Mouse (Mus musculus) duodenum, adult 2 months (tissue): ENCODE data around the gene Stox1. TPM values are rescaled to one million over a fixed set of nuclear protein-coding genes. Genes with fewer than 3 reads are reported as not detected.

Experiments
- polyA plus RNA-seq: library from polyadenylated mRNA; depleted of rRNA; stranded (reverse); fragments of >200 nt; gene quantifications from 2 replicates; pipeline ENCODE4 v1.2.3, GENCODE M21; 2012; ENCODE audit warnings: low replicate concordance; rRNA removed

Stox1 gene
- polyA plus RNA-seq, result 0.02 TPM in 2 replicates

DNA sequence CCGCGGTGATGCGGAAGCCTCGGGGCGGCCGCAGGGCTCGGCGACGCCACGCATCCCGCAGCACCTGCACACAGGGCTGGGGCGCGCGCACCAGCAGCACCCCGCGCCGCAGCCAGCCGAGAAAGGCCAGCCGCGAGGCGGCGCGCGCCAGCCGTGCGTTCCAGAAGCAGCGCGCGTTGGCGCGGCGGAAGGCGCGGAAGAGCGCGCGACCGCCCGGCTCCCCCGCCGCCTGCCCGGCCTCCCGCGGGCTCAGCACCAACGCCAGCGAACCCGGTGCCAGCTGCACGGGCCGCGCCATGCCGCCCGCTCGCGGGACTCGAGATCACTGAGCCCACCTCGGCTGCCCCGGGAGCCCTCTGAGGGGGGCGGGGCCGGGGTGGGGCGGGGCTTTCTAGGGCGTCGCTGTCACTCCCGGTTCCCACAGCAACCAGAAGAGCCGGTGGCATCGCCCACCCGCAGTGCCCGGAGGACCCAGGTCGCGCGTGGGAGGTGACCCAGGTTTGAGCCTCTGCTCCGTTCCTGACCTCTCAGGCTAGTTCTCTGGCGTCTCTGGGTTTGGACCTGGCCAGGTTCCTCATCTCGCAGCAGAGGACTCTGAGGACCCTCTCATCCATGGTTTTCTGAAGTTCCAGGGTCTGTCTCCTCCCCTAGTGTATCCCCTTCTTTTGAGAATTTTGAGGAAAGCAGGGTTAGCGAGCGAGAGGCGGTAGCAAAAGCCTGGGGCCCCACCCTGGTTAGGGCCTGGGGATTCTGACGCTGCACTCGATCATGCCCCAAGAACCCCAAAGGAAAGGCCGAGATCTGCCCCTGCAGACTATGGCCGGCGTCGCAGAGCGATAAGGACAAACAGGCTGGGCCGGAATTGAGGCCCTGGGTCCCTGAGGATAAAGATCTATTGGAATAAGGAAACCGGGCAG lies at the start of gene Stox1:
Gene Stox1, minus strand, starts transcription at position 358 of the 917 bp plus-strand sequence.

GRCm38 (mm10) chr10:62650881-62651810 lies 74.8 kb downstream of the Stox1 start, which contains the start of gene Ddx50:
Gene Ddx50, minus strand, starts transcription at chr10:62651218.

Other genes with a start within 250 kb of the Stox1 start
- gene Vps26a, start 239.3 kb downstream of the Stox1 start, polyA plus RNA-seq, result 3.2 and 3.8 TPM in 2 replicates
- gene Srgn, start 198.7 kb downstream of the Stox1 start, polyA plus RNA-seq, result 5.9 and 6.0 TPM in 2 replicates
- 10.6 and 11.5 TPM in 2 replicates for gene Kif1bp, start 147.7 kb downstream of the Stox1 start, polyA plus RNA-seq
- 1.4 and 2.7 TPM in 2 replicates for gene Ddx21, start 123.8 kb downstream of the Stox1 start, polyA plus RNA-seq
- gene Ddx50, start 74.9 kb downstream of the Stox1 start, polyA plus RNA-seq, result 1.1 and 1.5 TPM in 2 replicates
- gene Ccar1, start 66.2 kb upstream of the Stox1 start, polyA plus RNA-seq, result 22.1 and 43.6 TPM in 2 replicates
- 0.02 and 0.47 TPM in 2 replicates for gene Tet1, start 182.9 kb upstream of the Stox1 start, polyA plus RNA-seq
- gene Slc25a16, start 194.5 kb upstream of the Stox1 start, polyA plus RNA-seq, result 17.8 and 37.8 TPM in 2 replicates
- gene Dna2, start 220.9 kb upstream of the Stox1 start, polyA plus RNA-seq, result 1.7 and 3.2 TPM in 2 replicates